Mouse (Mus musculus) liver, adult 2 months (tissue): ENCODE results near the gene Bicdl1.

Experiments used
- CTCF ChIP-seq: fragments of 200-500 bp; IDR thresholded peaks from 2 replicates; pipeline ENCODE4 v1.5.1; 2011; ENCODE audit warnings: low read depth, low read length, control low read depth
- POLR2A ChIP-seq: fragments of 200-500 bp; IDR thresholded peaks from 2 replicates; pipeline ENCODE4 v1.6.1; 2011; ENCODE audit warnings: low read length, control low read depth; ENCODE audit not compliant: insufficient read depth; ENCODE audit errors: extremely low read depth

DNA sequence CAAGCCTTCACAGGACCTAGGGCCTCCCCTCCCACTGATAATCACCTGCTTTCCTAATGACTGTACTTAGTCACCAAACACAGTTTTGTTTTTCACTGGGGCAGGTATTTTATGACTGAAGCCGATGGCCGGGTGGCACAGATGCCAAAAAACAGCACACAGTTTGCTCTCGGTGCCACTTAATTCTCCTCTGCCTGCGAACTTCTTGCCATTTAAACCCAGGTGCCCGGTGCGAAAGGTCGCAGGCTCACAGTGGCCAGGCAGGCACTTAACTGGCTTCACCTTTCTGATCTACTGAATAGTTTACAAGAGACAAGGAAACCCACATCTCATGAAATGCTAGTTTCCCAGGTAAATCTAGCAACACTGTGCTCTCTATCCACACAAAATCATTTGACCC, 16.7 kb downstream of the Bicdl1 start:
- TF ChIP-seq POLR2A (no peak), CTCF (no peak)
